8 mouse cellular contexts compared by ENCODE assay signal in the genomic region with DNA sequence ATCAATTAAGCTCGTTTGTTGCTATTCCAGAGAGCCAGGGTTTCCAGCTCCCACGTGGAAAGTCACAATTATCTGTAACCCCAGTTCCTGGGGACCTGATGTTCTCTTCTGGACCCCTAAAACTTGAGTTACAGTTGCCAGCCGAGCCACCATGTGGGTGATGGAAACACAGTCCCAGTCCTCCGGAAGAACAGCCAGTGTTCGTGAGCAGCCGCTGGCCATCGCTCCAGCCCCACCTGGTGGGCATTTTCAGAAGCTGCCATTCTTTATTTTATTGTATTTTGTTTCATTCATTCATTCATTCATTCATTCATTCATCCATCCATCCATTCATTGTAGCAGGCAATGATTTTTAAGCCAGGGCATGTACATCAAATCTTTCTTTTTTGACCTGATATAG. TPM values are rescaled to one million over a fixed set of nuclear protein-coding genes. Genes with fewer than 3 reads are reported as not detected.
A peak's percentile ranks its signal among the peaks of the same experiment; 100 is the strongest.
DNase-seq lines count a peak whose midpoint lies in the region; ATAC-seq and TF ChIP-seq lines count a peak whose summit lies in the region.

No protein-coding gene starts in this region.

- H3K27me3 ChIP-seq in heart, adult 2 months (ENCODE audit: control insufficient read depth, insufficient read depth, low read length) = no peaks in the 10 kb centered on the region
- H3K27me3 ChIP-seq in midbrain, embryonic 10.5 days (ENCODE audit: low read depth, poor library complexity, severe bottlenecking) = no peaks in the 10 kb centered on the region; the same call in 1 of the 2 replicates
- no peaks in the 10 kb centered on the region for H3K27me3 ChIP-seq in midbrain, embryonic 16.5 days (ENCODE audit: control insufficient read depth, insufficient read depth, low read depth, low read length)

- WGBS in heart, adult 2 months = 55% methylated on average over 7 of the region's 7 CpGs
- 41% methylated on average over 7 of the region's 7 CpGs for WGBS in midbrain, embryonic 10.5 days
- 34% methylated on average over 7 of the region's 7 CpGs for WGBS in midbrain, embryonic 16.5 days

- H3K36me3 ChIP-seq in heart, adult 2 months (ENCODE audit: control insufficient read depth, insufficient read depth, low read length) = no peaks in the 10 kb centered on the region; the same call in 1 of the 2 replicates
- peaks cover 32% of the 10 kb centered on the region for H3K36me3 ChIP-seq in midbrain, embryonic 10.5 days
- peaks cover 8% of the 10 kb centered on the region for H3K36me3 ChIP-seq in midbrain, embryonic 16.5 days (ENCODE audit: control insufficient read depth, insufficient read depth, low read length)

- H3K4me2 ChIP-seq in midbrain, embryonic 16.5 days (ENCODE audit: low read length) = no peak overlapping the region

- intact Hi-C loops in heart, adult 2 months (cut with DNase I) = no loop called here

- TF ChIP-seq POLR2A in heart, adult 2 months (IDR thresholded peaks at IDR 0.05; ENCODE audit: insufficient read depth, low read depth, low read length) = no peak

- H3K79me2 ChIP-seq in heart, adult 2 months (replicated peaks; ENCODE audit: control insufficient read depth, insufficient read depth, low read length) = no peaks in the 10 kb centered on the region

- peak; percentile 68 for TF ChIP-seq CTCF in heart, adult 2 months (IDR thresholded peaks at IDR 0.05)

- no peak overlapping the region for H3K27ac ChIP-seq in heart, adult 2 months
- no peak overlapping the region for H3K27ac ChIP-seq in midbrain, embryonic 10.5 days (replicated peaks)
- no peak overlapping the region for H3K27ac ChIP-seq in midbrain, embryonic 16.5 days (ENCODE audit: low read length)

- ATAC-seq in midbrain, embryonic 16.5 days = no peak

- no peak for DNase-seq in heart, adult 2 months
- no peak for DNase-seq in heart, adult 9 months (ENCODE audit: low spot score in 2 of 2)
- DNase-seq in midbrain, embryonic 10.5 days (ENCODE audit: low spot score) = peak; percentile 36
- DNase-seq in embryo, embryonic 9.5 days (ENCODE audit: extremely low spot score) = peak; percentile 47
- DNase-seq in retina, embryonic 14.5 days (ENCODE audit: low spot score) = peak; percentile 65
- no peak for DNase-seq in thymus, postnatal 14 days
- no peak for DNase-seq in kidney, postnatal 25 days

- no peak for TF ChIP-seq EP300 in heart, adult 2 months (IDR thresholded peaks at IDR 0.05; ENCODE audit: insufficient read depth, low read depth, low read length)

- H3K9me3 ChIP-seq in midbrain, embryonic 10.5 days (replicated peaks) = no peaks in the 10 kb centered on the region
- no peaks in the 10 kb centered on the region for H3K9me3 ChIP-seq in midbrain, embryonic 16.5 days (replicated peaks; ENCODE audit: control insufficient read depth, low read length, poor library complexity, severe bottlenecking)

- H3K4me1 ChIP-seq in heart, adult 2 months (ENCODE audit: control insufficient read depth, insufficient read depth, low read length) = no peaks in the 10 kb centered on the region
- no peaks in the 10 kb centered on the region for H3K4me1 ChIP-seq in midbrain, embryonic 10.5 days
- H3K4me1 ChIP-seq in midbrain, embryonic 16.5 days (ENCODE audit: control insufficient read depth, insufficient read depth, low read length) = no peaks in the 10 kb centered on the region

- no peak overlapping the region for H3K9ac ChIP-seq in heart, adult 2 months (ENCODE audit: low read depth, low read length)
- no peak overlapping the region for H3K9ac ChIP-seq in midbrain, embryonic 16.5 days (ENCODE audit: low read depth, low read length)

- H3K4me3 ChIP-seq in heart, adult 2 months = no peak overlapping the region
- H3K4me3 ChIP-seq in midbrain, embryonic 10.5 days = no peak overlapping the region
- no peak overlapping the region for H3K4me3 ChIP-seq in midbrain, embryonic 16.5 days (ENCODE audit: low read depth, low read length)

RNA-seq across cellular contexts. Expression of a gene that starts 14.0 kb away (rescaled TPM):
- 1 to 10 TPM; 9.0 to 9.6 TPM for total RNA-seq in heart, adult 2 months (2021)
- polyA plus RNA-seq in heart, adult 2 months (2012; rRNA removed) = 3.7 and 8.1 TPM in 2 replicates
- polyA plus RNA-seq in midbrain, embryonic 10.5 days (2016; fragmentation: Nextera tagmentation; extraction: Ambion mirVana) = 47.9 and 55.6 TPM in 2 replicates
- 35.4 and 37.0 TPM in 2 replicates for polyA plus RNA-seq in midbrain, embryonic 16.5 days (2015; fragmentation: Nextera tagmentation; extraction: Ambion mirVana)

Comparison
In these comparisons a context has a peak if more than half of its experiments do, and no peak if none do; other contexts are left out.
1. DNase-seq: peak in midbrain, embryonic 10.5 days (single experiment), embryo, embryonic 9.5 days (single experiment) and retina, embryonic 14.5 days (single experiment); none in heart, adult 2 months (0 of 2), heart, adult 9 months (0 of 2), thymus, postnatal 14 days (single experiment) and kidney, postnatal 25 days (0 of 2).